Mouse (Mus musculus) cortical plate, adult 2 months (tissue): Measurements from ENCODE around the gene Ppox. TPM values are rescaled to one million over a fixed set of nuclear protein-coding genes. Genes with fewer than 3 reads are reported as not detected.

Source experiments
- H3K27ac ChIP-seq: fragments of 200-500 bp; 2 replicates; pipeline ENCODE4 v1.5.1; 2012; ENCODE audit warnings: low read length, control low read depth, inconsistent platforms; ENCODE audit not compliant: insufficient read depth
- H3K4me1 ChIP-seq: fragments of 200-500 bp; 2 replicates; pipeline ENCODE4 v1.6.1; 2011; ENCODE audit warnings: low read length; ENCODE audit not compliant: control insufficient read depth, insufficient read depth
- H3K4me3 ChIP-seq: fragments of 200-500 bp; 2 replicates; pipeline ENCODE4 v1.5.1; 2011; ENCODE audit warnings: mild to moderate bottlenecking, low read length, control low read depth; ENCODE audit not compliant: insufficient read depth
- CTCF ChIP-seq: fragments of 200-500 bp; IDR thresholded peaks from 2 replicates; pipeline ENCODE4 v1.5.1; 2011; ENCODE audit warnings: mild to moderate bottlenecking, control low read depth, low read length; ENCODE audit not compliant: insufficient read depth; ENCODE audit errors: extremely low read depth
- POLR2A ChIP-seq: fragments of 200-500 bp; IDR thresholded peaks from 2 replicates; pipeline ENCODE4 v1.6.1; 2011; ENCODE audit warnings: mild to moderate bottlenecking, low read length, control low read depth; ENCODE audit not compliant: insufficient read depth; ENCODE audit errors: extremely low read depth
- polyA plus RNA-seq: library from polyadenylated mRNA; depleted of rRNA; stranded (reverse); fragments of >200 nt; gene quantifications from 2 replicates; pipeline ENCODE4 v1.2.3, GENCODE M21; 2012

Gene Ppox
- polyA plus RNA-seq, 1 experiment = 72.1 TPM

- H3K4me3 ChIP-seq = peak within 1 kb of the TSS; percentile 95
- peak within 1 kb of the TSS; percentile 54 for H3K27ac ChIP-seq
- peak; percentile 99 for TF ChIP-seq POLR2A
- no peak for TF ChIP-seq CTCF
- peaks cover 7% of the 10 kb centered on the region; the same call in 1 of the 2 replicates for H3K4me1 ChIP-seq
Measured at GRCm38 (mm10) chr1:171269848-171270572, 11.0 kb downstream of the Ppox start, which contains the start of gene B4galt3. B4galt3 (plus strand) TSS chr1:171270328.

GRCm38 (mm10) chr1:171268341-171268740, 12.6 kb downstream of the Ppox start:
- Histone ChIP-seq H3K4me3 (no peak overlapping the region), H3K27ac (no peak overlapping the region), H3K4me1 (peaks cover 9% of the 10 kb centered on the region)
- TF ChIP-seq CTCF = no peak
- no peak for TF ChIP-seq POLR2A

- Histone ChIP-seq H3K4me1 (peaks cover 11% of the 10 kb centered on the region), H3K27ac (no peak overlapping the region), H3K4me3 (no peak overlapping the region)
- TF ChIP-seq CTCF (no peak), POLR2A (no peak)
Measured at GRCm38 (mm10) chr1:171265971-171266744, 14.8 kb downstream of the Ppox start.

- Histone ChIP-seq H3K4me1 (peaks cover 8% of the 10 kb centered on the region), H3K27ac (peak overlapping the region; percentile 53; the same call in 1 of the 2 replicates), H3K4me3 (no peak overlapping the region)
- TF ChIP-seq CTCF = no peak
- no peak for TF ChIP-seq POLR2A
Measured at GRCm38 (mm10) chr1:171263666-171264461, 17.1 kb downstream of the Ppox start.

- Histone ChIP-seq H3K4me1 (peaks cover 8% of the 10 kb centered on the region), H3K27ac (peak overlapping the region; percentile 57; the same call in 1 of the 2 replicates), H3K4me3 (no peak overlapping the region)
- TF ChIP-seq POLR2A (no peak), CTCF (no peak)
Measured at GRCm38 (mm10) chr1:171263185-171263611, 17.8 kb downstream of the Ppox start.

GRCm38 (mm10) chr1:171262594-171263130, 18.3 kb downstream of the Ppox start:
- H3K27ac ChIP-seq = peak overlapping the region; percentile 57
- no peak overlapping the region; the same call in 1 of the 2 replicates for H3K4me3 ChIP-seq
- peaks cover 8% of the 10 kb centered on the region for H3K4me1 ChIP-seq
- TF ChIP-seq POLR2A (no peak), CTCF (no peak)

- no peak for TF ChIP-seq POLR2A
- TF ChIP-seq CTCF = no peak
Measured at GRCm38 (mm10) chr1:171260316-171260715, 20.7 kb downstream of the Ppox start.

GRCm38 (mm10) chr1:171258921-171259320, 22.1 kb downstream of the Ppox start:
- Histone ChIP-seq H3K4me3 (no peak overlapping the region), H3K4me1 (peaks cover 8% of the 10 kb centered on the region), H3K27ac (no peak overlapping the region)
- no peak for TF ChIP-seq POLR2A
- no peak for TF ChIP-seq CTCF

More at GRCm38 (mm10) chr1:171260316-171260715, 20.7 kb downstream of the Ppox start:
- peaks cover 8% of the 10 kb centered on the region for H3K4me1 ChIP-seq
- H3K4me3 ChIP-seq = no peak overlapping the region
- H3K27ac ChIP-seq = no peak overlapping the region

GRCm38 (mm10) chr1:171257781-171258180, 23.2 kb downstream of the Ppox start:
- peaks cover 4% of the 10 kb centered on the region for H3K4me1 ChIP-seq
- no peak for TF ChIP-seq CTCF
- no peak for TF ChIP-seq POLR2A
- H3K27ac ChIP-seq = no peak overlapping the region
- H3K4me3 ChIP-seq = no peak overlapping the region
